8 mouse cellular contexts compared by ENCODE assay signal in genomic region chr7:138083980-138084379, GRCm38 (mm10).
DNase-seq lines count a peak whose midpoint lies in the region; ATAC-seq and TF ChIP-seq lines count a peak whose summit lies in the region.

No protein-coding gene starts in this region.

- no peaks in the 10 kb centered on the region for H3K9me3 ChIP-seq in midbrain, embryonic 10.5 days (replicated peaks)
- H3K9me3 ChIP-seq in midbrain, embryonic 16.5 days (replicated peaks; ENCODE audit: control insufficient read depth, low read length, poor library complexity, severe bottlenecking): no peaks in the 10 kb centered on the region
- H3K9me3 ChIP-seq in kidney, embryonic 14.5 days (ENCODE audit: control insufficient read depth, low read length): no peaks in the 10 kb centered on the region
- H3K9me3 ChIP-seq in limb, embryonic 14.5 days (ENCODE audit: control insufficient read depth, low read length): no peaks in the 10 kb centered on the region

- 19% methylated on average over 5 of the region's 5 CpGs for WGBS in midbrain, embryonic 10.5 days
- 17% methylated on average over 5 of the region's 5 CpGs for WGBS in midbrain, embryonic 16.5 days
- 15% methylated on average over 5 of the region's 5 CpGs for WGBS in kidney, embryonic 14.5 days
- 17% methylated on average over 5 of the region's 5 CpGs for WGBS in limb, embryonic 14.5 days

- H3K4me3 ChIP-seq in midbrain, embryonic 10.5 days: no peak overlapping the region
- no peak overlapping the region for H3K4me3 ChIP-seq in midbrain, embryonic 16.5 days (ENCODE audit: low read depth, low read length)
- no peak overlapping the region for H3K4me3 ChIP-seq in kidney, embryonic 14.5 days (ENCODE audit: low read length)
- no peak overlapping the region for H3K4me3 ChIP-seq in limb, embryonic 14.5 days (replicated peaks; ENCODE audit: low read length)

- intact Hi-C loops in gastrocnemius, postnatal 36 days (cut with DNase I): loop anchor here (2.0 to 5.0 kb wide), 3 partner anchors 343 to 605 kb away; no protein-coding TSS in a partner anchor

- DNase-seq in midbrain, embryonic 10.5 days (ENCODE audit: low spot score): peak; percentile 86
- peak; percentile 56 to 75 for DNase-seq in cerebellum, postnatal 4 days (ENCODE audit: low spot score in 2 of 2)
- DNase-seq in gastrocnemius, postnatal 36 days: peak; percentile 46 to 64
- DNase-seq in limb, embryonic 14.5 days (ENCODE audit: low spot score): peak; percentile 96
- peak; percentile 84 for DNase-seq in ovary, postnatal 10 days (ENCODE audit: low spot score)
- peak; percentile 39 for DNase-seq in thymus, postnatal 14 days

- H3K27me3 ChIP-seq in midbrain, embryonic 10.5 days (ENCODE audit: low read depth, poor library complexity, severe bottlenecking): no peaks in the 10 kb centered on the region
- no peaks in the 10 kb centered on the region for H3K27me3 ChIP-seq in midbrain, embryonic 16.5 days (ENCODE audit: control insufficient read depth, insufficient read depth, low read depth, low read length)
- H3K27me3 ChIP-seq in kidney, embryonic 14.5 days (ENCODE audit: control insufficient read depth, insufficient read depth, low read length): no peaks in the 10 kb centered on the region
- H3K27me3 ChIP-seq in limb, embryonic 14.5 days (ENCODE audit: control insufficient read depth, insufficient read depth, low read length): no peaks in the 10 kb centered on the region

- ATAC-seq in midbrain, embryonic 16.5 days: no peak
- ATAC-seq in kidney, embryonic 14.5 days (ENCODE audit: low FRiP score, low TSS enrichment): peak; percentile 90
- peak; percentile 86 for ATAC-seq in limb, embryonic 14.5 days (ENCODE audit: low FRiP score, low read depth)

- no peaks in the 10 kb centered on the region for H3K4me1 ChIP-seq in midbrain, embryonic 10.5 days
- H3K4me1 ChIP-seq in midbrain, embryonic 16.5 days (ENCODE audit: control insufficient read depth, insufficient read depth, low read length): no peaks in the 10 kb centered on the region
- no peaks in the 10 kb centered on the region for H3K4me1 ChIP-seq in kidney, embryonic 14.5 days (ENCODE audit: control insufficient read depth, insufficient read depth, low read length)
- no peaks in the 10 kb centered on the region for H3K4me1 ChIP-seq in limb, embryonic 14.5 days (ENCODE audit: control insufficient read depth, insufficient read depth, low read length)

- H3K27ac ChIP-seq in midbrain, embryonic 10.5 days (replicated peaks): no peak overlapping the region
- H3K27ac ChIP-seq in midbrain, embryonic 16.5 days (ENCODE audit: low read length): no peak overlapping the region
- no peak overlapping the region for H3K27ac ChIP-seq in kidney, embryonic 14.5 days (ENCODE audit: low read depth, low read length)
- no peak overlapping the region for H3K27ac ChIP-seq in limb, embryonic 14.5 days (replicated peaks; ENCODE audit: low read depth, low read length)

- no peak overlapping the region for H3K9ac ChIP-seq in midbrain, embryonic 16.5 days (ENCODE audit: low read depth, low read length)
- no peak overlapping the region for H3K9ac ChIP-seq in kidney, embryonic 14.5 days (ENCODE audit: low read depth, low read length)
- H3K9ac ChIP-seq in limb, embryonic 14.5 days (ENCODE audit: low read depth, low read length, severe bottlenecking): no peak overlapping the region

- no peak for TF ChIP-seq POLR2A in limb, embryonic 14.5 days (IDR thresholded peaks at IDR 0.05; ENCODE audit: borderline replicate concordance, extremely low read depth, insufficient read depth, insufficient read length)

- no peak overlapping the region for H3K4me2 ChIP-seq in midbrain, embryonic 16.5 days (ENCODE audit: low read length)
- no peak overlapping the region for H3K4me2 ChIP-seq in kidney, embryonic 14.5 days (replicated peaks; ENCODE audit: low read depth, low read length)
- H3K4me2 ChIP-seq in limb, embryonic 14.5 days (replicated peaks; ENCODE audit: low read depth, low read length, severe bottlenecking): no peak overlapping the region

- no peaks in the 10 kb centered on the region for H3K36me3 ChIP-seq in midbrain, embryonic 10.5 days
- no peaks in the 10 kb centered on the region for H3K36me3 ChIP-seq in midbrain, embryonic 16.5 days (ENCODE audit: control insufficient read depth, insufficient read depth, low read length)
- H3K36me3 ChIP-seq in kidney, embryonic 14.5 days (ENCODE audit: control insufficient read depth, insufficient read depth, low read length): no peaks in the 10 kb centered on the region
- H3K36me3 ChIP-seq in limb, embryonic 14.5 days (ENCODE audit: control insufficient read depth, insufficient read depth, low read length): no peaks in the 10 kb centered on the region

Comparison
In these comparisons a context has a peak if more than half of its experiments do, and no peak if none do; other contexts are left out.
1. DNase-seq: peak in every context shown above with its lines; median percentile 96 in limb, embryonic 14.5 days; 86 in midbrain, embryonic 10.5 days; 84 in ovary, postnatal 10 days; 66 in cerebellum, postnatal 4 days; 55 in gastrocnemius, postnatal 36 days; 39 in thymus, postnatal 14 days.